Mouse (Mus musculus) lung, embryonic 14.5 days (tissue): ENCODE data around the gene Fbxl18. TPM values are rescaled to one million over a fixed set of nuclear protein-coding genes. Genes with fewer than 3 reads are reported as not detected.
A peak's percentile ranks its signal among the peaks of the same experiment; 100 is the strongest.

Experiments
- ATAC-seq: fragments of 200-750 bp; cut with Nextera tagmentation; 2 replicates; pipeline ENCODE4 v1.8.0; 2017; ENCODE audit warnings: mild to moderate bottlenecking, moderate TSS enrichment, moderate library complexity; ENCODE audit not compliant: insufficient read depth
- DNase-seq: peaks from one replicate; pipeline ENCODE4 v3.0.0-alpha.2; 2015
- H3K27ac ChIP-seq: fragments of 300-500 bp; sonication (generic); 2 replicates; pipeline ENCODE4 v1.5.1; 2014; ENCODE audit warnings: low read depth, mild to moderate bottlenecking, moderate library complexity
- H3K27me3 ChIP-seq: fragments of 300-500 bp; sonication (generic); 2 replicates; pipeline ENCODE4 v1.6.1; 2014; ENCODE audit warnings: low read length, control low read depth; ENCODE audit not compliant: insufficient read depth
- H3K36me3 ChIP-seq: fragments of 300-500 bp; sonication (generic); 2 replicates; pipeline ENCODE4 v1.6.1; 2014; ENCODE audit warnings: control low read depth; ENCODE audit not compliant: insufficient read depth
- H3K4me1 ChIP-seq: fragments of 300-500 bp; sonication (generic); 2 replicates; pipeline ENCODE4 v1.6.1; 2014; ENCODE audit warnings: antibody characterized with exemption, control low read depth; ENCODE audit not compliant: insufficient read depth
- H3K4me2 ChIP-seq: fragments of 300-500 bp; sonication (generic); 2 replicates; pipeline ENCODE4 v1.6.1; 2014; ENCODE audit warnings: mild to moderate bottlenecking
- H3K4me3 ChIP-seq: fragments of 300-500 bp; sonication (generic); 2 replicates; pipeline ENCODE4 v1.5.1; 2014; ENCODE audit warnings: low read depth, low read length
- H3K9ac ChIP-seq: fragments of 300-500 bp; sonication (generic); 2 replicates; pipeline ENCODE4 v1.6.1; 2014
- H3K9me3 ChIP-seq: fragments of 300-500 bp; sonication (generic); 2 replicates; pipeline ENCODE4 v1.6.1; 2016; ENCODE audit warnings: low read depth, low read length, control low read depth
- CTCF ChIP-seq: IDR thresholded peaks from 2 replicates; pipeline ENCODE4 v1.5.1; 2016; ENCODE audit warnings: antibody characterized with exemption, low read depth
- WGBS: fragments of 180-500 bp; shearing (Covaris S2); extraction: QIAGEN DNeasy Blood & Tissue Kit; methylation state at CpG from one replicate; pipeline ENCODE4 v1.1.7; 2014; 5-methylcytosine and 5-hydroxymethylcytosine counted together
- polyA plus RNA-seq: library from polyadenylated mRNA; unstranded; fragments of >200 nt; fragmentation: Nextera tagmentation; extraction: Ambion mirVana; gene quantifications from 2 replicates; pipeline ENCODE4 v1.2.1, GENCODE M21; 2014

The Fbxl18 gene
- polyA plus RNA-seq, 1 experiment from 2014 or later, result 11.8 TPM

DNA sequence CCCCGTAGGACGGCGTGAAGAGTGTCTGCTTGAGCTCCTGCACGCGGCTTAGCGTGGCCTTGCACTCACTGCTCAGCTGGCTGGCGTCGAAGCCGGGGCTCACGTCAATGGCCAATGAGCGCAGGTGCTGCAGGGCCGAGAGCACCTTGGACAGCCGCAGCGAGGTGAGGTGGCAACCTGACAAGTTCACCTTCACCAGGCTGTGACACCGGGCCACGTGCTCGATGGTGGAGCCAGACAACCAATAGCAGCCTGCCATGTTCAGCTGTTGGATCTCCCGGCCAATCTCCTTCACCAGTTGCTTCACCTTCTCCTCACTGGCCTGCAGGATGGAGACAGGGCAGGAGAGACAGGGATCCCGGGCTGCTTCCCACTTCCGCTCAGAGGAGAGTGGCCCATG is 8.5 kb downstream of the Fbxl18 start:
- Histone ChIP-seq H3K4me1 (no peaks in the 10 kb centered on the region), H3K27ac (no peak overlapping the region), H3K4me3 (no peak overlapping the region), H3K9me3 (no peaks in the 10 kb centered on the region), H3K4me2 (no peak overlapping the region), H3K36me3 (peaks cover 38% of the 10 kb centered on the region), H3K9ac (no peak overlapping the region), H3K27me3 (no peaks in the 10 kb centered on the region)
- WGBS, result 91% methylated on average over 20 of the region's 20 CpGs
- no peak for DNase-seq
- no peak for TF ChIP-seq CTCF
- ATAC-seq, result no peak

DNA sequence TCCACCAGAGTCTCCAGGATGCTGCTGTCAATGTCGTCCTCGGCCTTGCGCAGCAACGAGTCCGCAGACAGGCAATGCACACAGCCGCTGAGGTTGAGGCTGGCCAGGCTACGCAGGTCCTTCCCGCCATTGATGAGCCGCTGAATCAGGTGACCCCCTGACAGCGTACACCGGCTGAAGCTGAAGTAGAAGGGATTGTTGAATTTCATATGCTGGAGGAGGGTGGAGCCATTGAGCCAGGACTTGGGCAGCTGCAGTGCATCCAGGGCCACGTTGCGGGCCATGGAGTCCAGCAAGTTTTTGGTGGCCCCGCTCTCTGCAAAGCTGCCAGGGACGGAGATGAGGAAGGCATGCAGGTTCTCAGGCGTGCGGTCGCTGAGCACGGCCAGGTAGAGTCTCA is 9.0 kb downstream of the Fbxl18 start:
- no peaks in the 10 kb centered on the region for H3K9me3 ChIP-seq
- no peak overlapping the region for H3K9ac ChIP-seq
- H3K4me1 ChIP-seq, result no peaks in the 10 kb centered on the region
- no peaks in the 10 kb centered on the region for H3K27me3 ChIP-seq
- H3K4me3 ChIP-seq, result no peak overlapping the region
- 93% methylated on average over 19 of the region's 19 CpGs for WGBS
- H3K36me3 ChIP-seq, result peaks cover 38% of the 10 kb centered on the region
- ATAC-seq (no peak), DNase-seq (no peak)
- no peak overlapping the region for H3K4me2 ChIP-seq
- TF ChIP-seq CTCF, result no peak
- no peak overlapping the region for H3K27ac ChIP-seq

DNA sequence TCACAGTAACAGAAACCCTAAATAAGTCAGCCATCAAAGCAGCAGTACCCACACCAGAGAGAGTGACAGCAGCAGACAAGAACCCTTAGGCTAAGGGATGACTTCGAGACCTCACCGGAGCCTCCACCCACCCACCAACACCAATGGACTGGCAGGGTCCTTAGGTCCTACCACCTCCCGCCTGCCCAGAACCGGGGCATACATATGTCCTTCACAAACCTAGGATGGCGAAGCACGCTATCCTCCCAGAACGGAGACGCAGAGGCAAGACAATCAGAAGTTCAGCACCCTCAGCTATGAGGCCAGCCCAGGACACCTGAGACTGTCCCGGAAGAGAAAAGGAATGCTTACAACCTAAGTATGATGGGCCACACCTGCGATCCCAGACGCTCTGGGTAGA is 12.8 kb downstream of the Fbxl18 start:
- H3K4me2 ChIP-seq, result no peak overlapping the region
- H3K9ac ChIP-seq, result no peak overlapping the region
- WGBS, result 89% methylated on average over 11 of the region's 11 CpGs
- ATAC-seq (no peak), DNase-seq (no peak)
- H3K4me1 ChIP-seq, result no peaks in the 10 kb centered on the region
- no peaks in the 10 kb centered on the region for H3K27me3 ChIP-seq
- peaks cover 55% of the 10 kb centered on the region for H3K36me3 ChIP-seq
- H3K4me3 ChIP-seq, result no peak overlapping the region
- TF ChIP-seq CTCF, result no peak
- H3K27ac ChIP-seq, result no peak overlapping the region
- no peaks in the 10 kb centered on the region for H3K9me3 ChIP-seq

DNA sequence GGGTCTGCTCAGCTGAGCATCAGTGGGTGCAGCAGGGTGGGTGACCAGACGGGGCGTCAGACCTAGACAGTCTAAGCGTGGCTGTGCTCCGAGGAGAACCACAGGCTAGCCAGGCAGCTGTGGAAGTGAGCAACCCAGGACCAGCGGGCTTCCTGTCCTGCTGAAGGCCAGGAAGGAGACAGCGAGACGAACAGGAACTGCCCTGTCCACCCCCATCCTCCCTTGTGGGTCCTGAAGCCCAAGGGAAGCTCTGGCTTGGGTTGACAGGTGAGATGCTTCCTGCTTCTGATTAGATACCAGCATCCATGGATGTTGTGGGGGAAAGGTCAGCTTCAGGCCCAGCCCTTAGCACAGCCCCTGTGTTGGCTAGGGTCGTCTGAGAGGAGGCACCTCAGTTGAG is 13.3 kb downstream of the Fbxl18 start:
- ATAC-seq (no peak), DNase-seq (no peak)
- Histone ChIP-seq H3K36me3 (peaks cover 53% of the 10 kb centered on the region), H3K27me3 (no peaks in the 10 kb centered on the region), H3K9ac (no peak overlapping the region), H3K4me2 (no peak overlapping the region), H3K9me3 (no peaks in the 10 kb centered on the region), H3K4me3 (no peak overlapping the region), H3K4me1 (no peaks in the 10 kb centered on the region), H3K27ac (peak overlapping the region; percentile 78; the same call in 1 of the 2 replicates)
- 56% methylated on average over 8 of the region's 8 CpGs for WGBS
- TF ChIP-seq CTCF, result no peak

DNA sequence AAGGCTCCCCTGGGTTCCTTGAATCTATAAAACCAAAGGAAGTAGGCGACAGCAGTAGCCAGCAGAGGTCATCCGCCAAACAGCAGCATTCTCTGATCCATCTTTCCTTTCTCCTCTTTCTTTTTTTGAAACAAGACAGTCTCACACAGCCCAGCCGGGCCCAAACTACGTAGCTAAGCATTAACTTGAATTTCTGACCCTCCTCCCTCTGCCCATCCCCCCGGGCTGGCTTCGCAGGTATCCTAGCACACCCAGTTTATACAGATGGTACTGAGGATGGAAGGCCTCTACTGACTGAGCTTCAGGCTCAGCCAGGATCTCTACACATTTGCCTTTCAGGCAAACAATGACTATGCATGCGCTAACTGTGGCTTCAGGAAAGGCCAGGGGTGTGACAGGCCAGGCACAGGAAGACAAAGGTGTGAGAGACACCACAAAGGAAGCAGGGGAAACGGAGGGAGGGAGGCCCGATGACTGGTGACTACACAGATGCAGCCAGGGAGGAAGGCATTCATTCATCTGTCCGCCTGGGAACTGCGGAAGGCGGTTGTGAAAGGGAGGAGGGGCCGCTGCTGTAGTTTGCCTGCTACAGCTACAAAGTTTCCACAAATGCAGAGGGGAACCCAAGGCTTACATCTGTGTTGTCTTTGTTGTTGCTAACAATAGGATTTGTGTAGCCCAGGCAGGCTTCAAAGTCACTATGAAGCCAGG is 14.3 kb downstream of the Fbxl18 start:
- no peak overlapping the region for H3K4me3 ChIP-seq
- H3K9ac ChIP-seq, result no peak overlapping the region
- WGBS, result 28% methylated on average over 13 of the region's 13 CpGs
- TF ChIP-seq CTCF, result no peak
- H3K4me1 ChIP-seq, result no peaks in the 10 kb centered on the region
- no peaks in the 10 kb centered on the region for H3K27me3 ChIP-seq
- H3K9me3 ChIP-seq, result no peaks in the 10 kb centered on the region
- ATAC-seq (peak; percentile 31; the same call in 1 of the 2 replicates), DNase-seq (peak; percentile 69)
- no peak overlapping the region for H3K4me2 ChIP-seq
- H3K36me3 ChIP-seq, result peaks cover 52% of the 10 kb centered on the region
- H3K27ac ChIP-seq, result peak overlapping the region; percentile 78; the same call in 1 of the 2 replicates

DNA sequence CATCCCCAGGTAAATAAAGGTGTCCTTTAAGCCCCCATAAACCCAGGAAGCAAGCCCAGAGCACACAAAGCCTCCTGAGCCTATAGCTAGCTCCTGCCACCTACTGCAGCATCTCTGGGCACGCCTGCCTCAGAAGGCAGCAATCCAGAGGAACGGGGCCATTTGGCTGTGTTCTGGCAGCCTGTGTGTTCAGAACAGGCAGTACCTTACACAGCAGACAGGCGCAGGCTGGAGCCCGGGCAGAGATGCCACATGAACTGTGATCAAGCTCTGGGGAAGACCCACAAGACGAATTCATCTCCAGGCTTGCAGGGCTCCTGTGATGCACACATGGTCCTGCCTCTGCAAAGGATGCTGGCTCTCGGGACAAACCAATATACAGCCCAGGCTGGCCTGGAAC is 15.0 kb downstream of the Fbxl18 start:
- H3K4me1 ChIP-seq, result no peaks in the 10 kb centered on the region
- no peaks in the 10 kb centered on the region for H3K9me3 ChIP-seq
- H3K27ac ChIP-seq, result no peak overlapping the region
- ATAC-seq, result no peak
- TF ChIP-seq CTCF, result no peak
- no peak overlapping the region for H3K4me3 ChIP-seq
- 75% methylated on average over 6 of the region's 6 CpGs for WGBS
- peaks cover 52% of the 10 kb centered on the region for H3K36me3 ChIP-seq
- H3K27me3 ChIP-seq, result no peaks in the 10 kb centered on the region
- H3K9ac ChIP-seq, result no peak overlapping the region
- H3K4me2 ChIP-seq, result no peak overlapping the region
- DNase-seq, result no peak

DNA sequence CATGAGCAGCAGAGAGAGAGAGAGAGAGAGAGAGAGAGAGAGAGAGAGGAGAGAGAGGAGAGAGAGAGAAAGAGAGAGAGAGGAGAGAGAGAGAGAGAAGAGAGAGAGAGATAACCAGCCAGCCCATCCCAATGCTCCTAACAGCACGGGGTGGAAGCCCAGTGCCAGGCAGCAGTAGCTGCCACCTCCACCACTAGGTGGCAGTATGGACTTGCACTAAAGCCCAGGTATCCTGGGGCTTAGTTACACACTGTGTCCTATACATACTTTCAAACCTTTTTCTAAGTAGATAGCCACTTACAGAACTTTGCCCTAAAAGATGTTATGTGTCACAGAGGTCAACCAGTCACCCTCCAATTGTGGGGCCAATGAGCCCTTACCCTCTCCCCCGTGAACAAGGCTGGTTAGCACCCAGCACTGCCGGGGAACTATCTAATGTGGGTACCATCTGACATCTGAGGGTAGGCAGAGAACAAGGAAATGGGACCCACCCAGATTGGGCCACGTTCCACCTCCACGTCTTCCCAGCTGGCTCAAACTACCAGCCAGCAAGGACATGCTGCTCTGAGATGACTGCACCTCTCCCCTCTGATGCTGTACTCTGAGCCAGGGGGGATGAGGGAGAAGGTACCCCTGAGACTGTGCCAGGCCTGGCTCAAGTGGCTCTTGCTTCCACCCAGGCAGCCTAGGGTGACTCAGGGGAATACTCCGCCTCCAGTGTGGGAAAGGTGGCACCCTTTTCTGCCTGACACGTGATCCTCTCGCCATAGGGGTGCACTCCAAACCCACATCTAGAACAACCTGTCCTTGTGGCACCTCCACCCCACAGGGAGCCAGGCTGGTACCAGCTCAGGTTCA is 15.7 kb downstream of the Fbxl18 start:
- Histone ChIP-seq H3K36me3 (peaks cover 50% of the 10 kb centered on the region), H3K9me3 (no peaks in the 10 kb centered on the region), H3K4me3 (no peak overlapping the region), H3K27me3 (no peaks in the 10 kb centered on the region), H3K9ac (no peak overlapping the region), H3K27ac (no peak overlapping the region), H3K4me1 (no peaks in the 10 kb centered on the region), H3K4me2 (no peak overlapping the region)
- peak; percentile 98 for DNase-seq
- WGBS, result 62% methylated on average over 8 of the region's 8 CpGs
- TF ChIP-seq CTCF, result peak; percentile 97
- peak; percentile 78 for ATAC-seq
